Mouse (Mus musculus) liver, postnatal 0 days (tissue): ENCODE measurements at regions not wholly inside any gene's neighbourhood (a gene's known extent, or its start where the extent isn't known, plus 50 kb on each side); places are given as distances from the start of the nearest gene placed in this dataset.

Source experiments
- CTCF ChIP-seq: sonication (generic); IDR thresholded peaks from 2 replicates; pipeline ENCODE4 v1.5.1; 2016; ENCODE audit warnings: antibody characterized with exemption, low read depth
- EP300 ChIP-seq: IDR thresholded peaks from 2 replicates; pipeline ENCODE4 v1.6.1; 2016; ENCODE audit warnings: antibody characterized with exemption, low read depth, mild to moderate bottlenecking

DNA sequence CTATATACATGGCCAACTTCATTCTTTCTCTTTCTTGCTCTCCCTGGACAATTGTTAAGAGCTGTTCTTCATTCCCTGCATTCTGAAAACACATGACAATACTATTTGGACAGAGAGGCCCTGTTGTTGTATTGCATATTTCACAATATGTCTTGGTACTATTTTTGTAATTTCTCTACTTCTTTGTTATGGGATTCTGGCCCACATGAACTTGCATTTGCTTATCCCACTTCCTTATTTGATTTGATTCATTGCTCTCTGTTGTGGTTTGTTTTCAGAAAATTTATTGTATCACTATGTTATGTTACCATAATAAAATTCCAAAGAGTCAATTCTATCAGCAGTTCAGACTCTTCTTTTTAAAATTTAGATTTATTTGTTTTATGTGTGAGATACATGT is 215.3 kb downstream of the Nfkbiz start:
- TF ChIP-seq CTCF, result no peak
- TF ChIP-seq EP300, result no peak
